Mouse (Mus musculus) bone marrow, adult 2 months (tissue): ENCODE measurements around the gene Gale. TPM values are rescaled to one million over a fixed set of nuclear protein-coding genes. Genes with fewer than 3 reads are reported as not detected.

ENCODE experiments used
- H3K27ac ChIP-seq: fragments of 200-500 bp; 2 replicates; pipeline ENCODE4 v1.5.1; 2012; ENCODE audit warnings: low read depth, mild to moderate bottlenecking, control low read depth, inconsistent platforms, low read length; ENCODE audit not compliant: control insufficient read depth, poor library complexity, insufficient read depth
- H3K4me1 ChIP-seq: fragments of 200-500 bp; 2 replicates; pipeline ENCODE4 v1.6.1; 2011; ENCODE audit warnings: low read length; ENCODE audit not compliant: control insufficient read depth, insufficient read depth
- H3K4me3 ChIP-seq: fragments of 200-500 bp; replicated peaks from 2 replicates; pipeline ENCODE3; 2011; ENCODE audit warnings: mild to moderate bottlenecking, low read depth, low read length, control low read depth; ENCODE audit not compliant: control insufficient read depth
- CTCF ChIP-seq: fragments of 200-500 bp; IDR thresholded peaks from 2 replicates; pipeline ENCODE4 v1.5.1; 2011; ENCODE audit warnings: low read length, control low read depth; ENCODE audit not compliant: control insufficient read depth, insufficient read depth
- POLR2A ChIP-seq: fragments of 200-500 bp; IDR thresholded peaks from 2 replicates; pipeline ENCODE4 v1.6.1; 2011; ENCODE audit warnings: low read depth, mild to moderate bottlenecking, control low read depth, low read length, borderline replicate concordance; ENCODE audit not compliant: control insufficient read depth
- WGBS: fragments of 180-500 bp; shearing (Covaris S2); methylation state at CpG from one replicate; pipeline ENCODE4 v1.1.7; 2018; 5-methylcytosine and 5-hydroxymethylcytosine counted together
- polyA plus RNA-seq: library from polyadenylated mRNA; stranded (reverse); fragments of >200 nt; gene quantifications from 2 replicates; pipeline ENCODE4 v1.2.4, GENCODE M21; 2011; ENCODE audit warnings: low replicate concordance; ENCODE audit not compliant: missing spikeins, insufficient read depth, insufficient read length

The Gale gene
- polyA plus RNA-seq, 1 experiment = 11.0 TPM

- Histone ChIP-seq H3K4me1 (no peaks in the 10 kb centered on the region), H3K4me3 (no peak overlapping the region), H3K27ac (no peak overlapping the region)
- 86% methylated on average over 4 of the region's 4 CpGs for WGBS
- no peak for TF ChIP-seq CTCF
- TF ChIP-seq POLR2A = no peak
Observed at GRCm38 (mm10) chr4:135995118-135995517, 31.6 kb downstream of the Gale start.

- Histone ChIP-seq H3K4me1 (no peaks in the 10 kb centered on the region), H3K27ac (no peak overlapping the region), H3K4me3 (no peak overlapping the region)
- 68% methylated on average over 5 of the region's 5 CpGs for WGBS
- TF ChIP-seq CTCF (no peak), POLR2A (no peak)
Observed at GRCm38 (mm10) chr4:136004107-136004675, 40.7 kb downstream of the Gale start.

GRCm38 (mm10) chr4:136004921-136005320 is 41.4 kb downstream of the Gale start:
- TF ChIP-seq CTCF (no peak), POLR2A (no peak)
- no peak overlapping the region for H3K27ac ChIP-seq
- 81% methylated on average over 2 of the region's 2 CpGs for WGBS
- H3K4me3 ChIP-seq = no peak overlapping the region
- no peaks in the 10 kb centered on the region for H3K4me1 ChIP-seq

GRCm38 (mm10) chr4:136006821-136007220 is 43.3 kb downstream of the Gale start:
- Histone ChIP-seq H3K4me3 (no peak overlapping the region), H3K4me1 (no peaks in the 10 kb centered on the region), H3K27ac (no peak overlapping the region)
- TF ChIP-seq POLR2A = no peak
- no peak for TF ChIP-seq CTCF
- 68% methylated on average over 3 of the region's 3 CpGs for WGBS

GRCm38 (mm10) chr4:136008782-136009447 is 45.4 kb downstream of the Gale start:
- H3K27ac ChIP-seq = no peak overlapping the region
- 96% methylated on average over 8 of the region's 8 CpGs for WGBS

GRCm38 (mm10) chr4:136010586-136010985 is 47.1 kb downstream of the Gale start:
- TF ChIP-seq CTCF = no peak
- TF ChIP-seq POLR2A = no peak
- Histone ChIP-seq H3K4me3 (no peak overlapping the region), H3K27ac (no peak overlapping the region), H3K4me1 (no peaks in the 10 kb centered on the region)
- WGBS = 93% methylated on average over 4 of the region's 4 CpGs

More at GRCm38 (mm10) chr4:136008782-136009447, 45.4 kb downstream of the Gale start:
- Histone ChIP-seq H3K4me3 (no peak overlapping the region), H3K4me1 (no peaks in the 10 kb centered on the region)
- TF ChIP-seq POLR2A = no peak
- TF ChIP-seq CTCF = no peak

- H3K4me1 ChIP-seq = peaks cover 1% of the 10 kb centered on the region
- TF ChIP-seq CTCF (no peak), POLR2A (no peak)
- no peak overlapping the region for H3K4me3 ChIP-seq
- no peak overlapping the region for H3K27ac ChIP-seq
- 71% methylated on average over 3 of the region's 3 CpGs for WGBS
Observed at GRCm38 (mm10) chr4:136016059-136016602, 52.6 kb downstream of the Gale start.

Other genes starting within 250 kb of the Gale start
- not detected in 2 replicates for gene Il22ra1, start 235.6 kb upstream of the Gale start, polyA plus RNA-seq
- not detected in 2 replicates for gene Myom3, start 204.0 kb upstream of the Gale start, polyA plus RNA-seq
- gene Srsf10, start 108.0 kb upstream of the Gale start, polyA plus RNA-seq = 221 and 300 TPM in 2 replicates
- gene Pnrc2, start 89.9 kb upstream of the Gale start, polyA plus RNA-seq = 37.3 and 38.3 TPM in 2 replicates
- 4.6 and 12.2 TPM in 2 replicates for gene Cnr2, start 68.3 kb upstream of the Gale start, polyA plus RNA-seq
- 57.7 and 172 TPM in 2 replicates for gene Fuca1, start 43.0 kb upstream of the Gale start, polyA plus RNA-seq
- 39.0 and 65.5 TPM in 2 replicates for gene Hmgcl, start 17.3 kb upstream of the Gale start, polyA plus RNA-seq
- 34.8 and 42.1 TPM in 2 replicates for gene Lypla2, start 8.9 kb downstream of the Gale start, polyA plus RNA-seq
- gene Pithd1, start 23.5 kb downstream of the Gale start, polyA plus RNA-seq = 48.2 and 49.8 TPM in 2 replicates
- gene Eloa, start 58.0 kb downstream of the Gale start, polyA plus RNA-seq = 16.8 and 22.9 TPM in 2 replicates
- 682 and 1,270 TPM in 2 replicates for gene Rpl11, start 89.7 kb downstream of the Gale start, polyA plus RNA-seq
- gene Id3, start 179.8 kb downstream of the Gale start, polyA plus RNA-seq = 14.5 and 33.8 TPM in 2 replicates
- 146 and 157 TPM in 2 replicates for gene E2f2, start 208.7 kb downstream of the Gale start, polyA plus RNA-seq
- 0.23 and 0.60 TPM in 2 replicates for gene Asap3, start 242.6 kb downstream of the Gale start, polyA plus RNA-seq